Mouse (Mus musculus) kidney, postnatal 10 days (tissue): ENCODE measurements at regions not wholly inside any gene's neighbourhood (a gene's known extent, or its start where the extent isn't known, plus 50 kb on each side); places are given as distances from the start of the nearest gene placed in this dataset.
A peak's percentile ranks its signal among the peaks of the same experiment; 100 is the strongest.

ENCODE experiments used
- DNase-seq: peaks from one replicate; pipeline ENCODE4 v3.0.0; 2021; ENCODE audit warnings: mixed read lengths

- DNase-seq: peak; percentile 81
Measured at GRCm38 (mm10) chr5:136619315-136620231, 52.3 kb upstream of the Cux1 start.

GRCm38 (mm10) chr5:136620234-136620633 lies 52.9 kb upstream of the Cux1 start:
- no peak for DNase-seq

GRCm38 (mm10) chr5:136621336-136622125 lies 54.2 kb upstream of the Cux1 start:
- no peak for DNase-seq

GRCm38 (mm10) chr5:136622152-136622551 lies 54.9 kb upstream of the Cux1 start:
- no peak for DNase-seq

GRCm38 (mm10) chr5:136622721-136623542 lies 55.6 kb upstream of the Cux1 start:
- peak; percentile 90 for DNase-seq

- DNase-seq: no peak
Measured at GRCm38 (mm10) chr5:136623791-136624190, 56.5 kb upstream of the Cux1 start.

GRCm38 (mm10) chr5:136625176-136625991 lies 58.1 kb upstream of the Cux1 start:
- no peak for DNase-seq

GRCm38 (mm10) chr5:136626142-136626771 lies 59.0 kb upstream of the Cux1 start:
- DNase-seq: no peak

- no peak for DNase-seq
Measured at GRCm38 (mm10) chr5:136626891-136627290, 59.6 kb upstream of the Cux1 start.

- DNase-seq: no peak
Measured at GRCm38 (mm10) chr5:136627671-136628292, 60.5 kb upstream of the Cux1 start.

- no peak for DNase-seq
Measured at GRCm38 (mm10) chr5:136628502-136628901, 61.2 kb upstream of the Cux1 start.

- DNase-seq: no peak
Measured at GRCm38 (mm10) chr5:136632286-136632685, 60.7 kb upstream of the Myl10 start.

GRCm38 (mm10) chr5:136633901-136634300 lies 59.0 kb upstream of the Myl10 start:
- no peak for DNase-seq

- DNase-seq: no peak
Measured at GRCm38 (mm10) chr5:136635119-136635518, 57.8 kb upstream of the Myl10 start.

- DNase-seq: no peak
Measured at GRCm38 (mm10) chr5:136636476-136636875, 56.5 kb upstream of the Myl10 start.

- DNase-seq: no peak
Measured at GRCm38 (mm10) chr5:136637872-136638271, 55.1 kb upstream of the Myl10 start.

GRCm38 (mm10) chr5:136640871-136641619 lies 51.9 kb upstream of the Myl10 start:
- DNase-seq: no peak

GRCm38 (mm10) chr5:136642208-136642607 lies 50.7 kb upstream of the Myl10 start:
- DNase-seq: no peak
